Mouse (Mus musculus) midbrain, embryonic 10.5 days (tissue): ENCODE measurements at regions not wholly inside any gene's neighbourhood (a gene's known extent, or its start where the extent isn't known, plus 50 kb on each side); places are given as distances from the start of the nearest gene placed in this dataset.

Experiments
- DNase-seq: peaks from one replicate; pipeline ENCODE4 v3.0.0-alpha.2; 2017; ENCODE audit warnings: low spot score
- H3K27ac ChIP-seq: fragments of 300-500 bp; sonication (generic); replicated peaks from 2 replicates; pipeline ENCODE4 v1.5.1; 2016; ENCODE audit warnings: mild to moderate bottlenecking
- H3K27me3 ChIP-seq: fragments of 300-500 bp; sonication (generic); 2 replicates; pipeline ENCODE4 v1.6.1; 2016; ENCODE audit warnings: low read depth, mild to moderate bottlenecking; ENCODE audit not compliant: poor library complexity, severe bottlenecking
- H3K36me3 ChIP-seq: fragments of 300-500 bp; sonication (generic); 2 replicates; pipeline ENCODE4 v1.6.1; 2016; ENCODE audit warnings: mild to moderate bottlenecking, moderate library complexity
- H3K4me1 ChIP-seq: fragments of 300-500 bp; sonication (generic); 2 replicates; pipeline ENCODE4 v1.6.1; 2016
- H3K4me3 ChIP-seq: fragments of 300-500 bp; sonication (generic); 2 replicates; pipeline ENCODE4 v1.5.1; 2016; ENCODE audit warnings: mild to moderate bottlenecking, moderate library complexity
- H3K9me3 ChIP-seq: fragments of 300-500 bp; sonication (generic); replicated peaks from 2 replicates; pipeline ENCODE4 v1.6.1; 2016; ENCODE audit warnings: mild to moderate bottlenecking
- WGBS: fragments of 180-500 bp; shearing (Covaris S2); methylation state at CpG from one replicate; pipeline ENCODE4 v1.1.7; 2016; 5-methylcytosine and 5-hydroxymethylcytosine counted together

DNA sequence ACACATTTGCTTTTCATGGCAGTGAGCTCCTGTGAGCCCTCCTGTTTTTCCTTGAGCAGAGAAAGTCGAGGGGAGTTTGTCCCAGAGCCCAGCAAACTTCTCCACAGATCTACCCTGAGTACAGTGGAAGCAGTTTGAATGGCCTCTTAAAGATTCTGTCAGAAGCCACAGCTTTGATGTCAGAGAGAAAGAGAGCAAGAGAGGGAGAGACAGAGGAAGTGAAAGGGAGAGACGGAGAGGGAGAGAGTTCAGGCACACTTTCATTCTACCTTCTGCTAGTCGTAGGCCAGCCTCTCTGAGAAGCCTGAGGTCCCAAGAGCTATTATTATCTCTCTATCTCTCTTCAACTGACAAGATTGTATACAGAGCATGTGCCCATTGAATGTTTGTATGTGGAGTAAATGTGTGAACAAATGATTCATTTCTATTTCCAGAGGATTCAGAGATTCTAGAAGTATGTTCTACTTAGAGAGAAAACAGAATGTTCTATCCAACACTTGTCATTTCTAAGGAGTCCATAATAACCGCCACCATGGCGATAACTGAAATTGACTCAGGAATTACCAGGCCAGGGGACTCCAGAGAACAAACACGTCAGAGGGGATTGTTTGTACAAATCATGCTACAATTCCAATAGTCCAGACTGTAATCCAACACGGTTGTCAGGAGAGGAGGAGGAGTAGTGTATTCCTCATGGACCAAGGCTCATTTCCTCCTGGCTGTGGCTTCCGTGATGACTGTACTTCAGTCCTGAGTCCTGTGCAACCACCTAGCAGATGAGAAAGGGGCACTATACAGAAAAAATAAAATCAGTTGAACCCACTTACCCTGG is 183.6 kb upstream of the Sesn3 start:
- whole genome bisulfite sequencing: 86% methylated on average over 8 of the region's 8 CpGs
- Histone ChIP-seq H3K27ac (no peak overlapping the region), H3K27me3 (no peaks in the 10 kb centered on the region), H3K9me3 (no peaks in the 10 kb centered on the region), H3K36me3 (no peaks in the 10 kb centered on the region), H3K4me1 (no peaks in the 10 kb centered on the region), H3K4me3 (no peak overlapping the region)
- DNase-seq: no peak

GRCm38 (mm10) chr9:14092996-14093442 is 181.8 kb upstream of the Sesn3 start:
- H3K4me3 ChIP-seq: no peak overlapping the region
- no peaks in the 10 kb centered on the region for H3K27me3 ChIP-seq
- H3K27ac ChIP-seq: no peak overlapping the region
- DNase-seq: no peak
- WGBS: 87% methylated on average over 2 of the region's 2 CpGs
- H3K9me3 ChIP-seq: no peaks in the 10 kb centered on the region
- H3K4me1 ChIP-seq: no peaks in the 10 kb centered on the region
- no peaks in the 10 kb centered on the region for H3K36me3 ChIP-seq

- H3K27me3 ChIP-seq: no peaks in the 10 kb centered on the region
- H3K4me1 ChIP-seq: no peaks in the 10 kb centered on the region
- no peaks in the 10 kb centered on the region for H3K36me3 ChIP-seq
- H3K4me3 ChIP-seq: no peak overlapping the region
- 76% methylated on average over 1 of the region's 1 CpGs for WGBS
- H3K9me3 ChIP-seq: no peaks in the 10 kb centered on the region
- H3K27ac ChIP-seq: no peak overlapping the region
- no peak for DNase-seq
Observed at GRCm38 (mm10) chr9:14103538-14103937, 171.3 kb upstream of the Sesn3 start.

- no peak overlapping the region for H3K27ac ChIP-seq
- 80% methylated on average over 2 of the region's 2 CpGs for WGBS
- H3K4me1 ChIP-seq: no peaks in the 10 kb centered on the region
- H3K9me3 ChIP-seq: no peaks in the 10 kb centered on the region
- no peak for DNase-seq
- no peaks in the 10 kb centered on the region for H3K36me3 ChIP-seq
- H3K27me3 ChIP-seq: no peaks in the 10 kb centered on the region
- H3K4me3 ChIP-seq: no peak overlapping the region
Observed at GRCm38 (mm10) chr9:14104921-14105320, 169.9 kb upstream of the Sesn3 start.

GRCm38 (mm10) chr9:14106371-14106770 is 168.5 kb upstream of the Sesn3 start:
- DNase-seq: no peak
- H3K36me3 ChIP-seq: no peaks in the 10 kb centered on the region
- H3K27ac ChIP-seq: no peak overlapping the region; the same call in none of the 2 replicates
- H3K4me3 ChIP-seq: no peak overlapping the region
- no peaks in the 10 kb centered on the region for H3K27me3 ChIP-seq
- H3K9me3 ChIP-seq: no peaks in the 10 kb centered on the region
- WGBS: 100% methylated on average over 1 of the region's 1 CpGs
- H3K4me1 ChIP-seq: peaks cover 3% of the 10 kb centered on the region

DNA sequence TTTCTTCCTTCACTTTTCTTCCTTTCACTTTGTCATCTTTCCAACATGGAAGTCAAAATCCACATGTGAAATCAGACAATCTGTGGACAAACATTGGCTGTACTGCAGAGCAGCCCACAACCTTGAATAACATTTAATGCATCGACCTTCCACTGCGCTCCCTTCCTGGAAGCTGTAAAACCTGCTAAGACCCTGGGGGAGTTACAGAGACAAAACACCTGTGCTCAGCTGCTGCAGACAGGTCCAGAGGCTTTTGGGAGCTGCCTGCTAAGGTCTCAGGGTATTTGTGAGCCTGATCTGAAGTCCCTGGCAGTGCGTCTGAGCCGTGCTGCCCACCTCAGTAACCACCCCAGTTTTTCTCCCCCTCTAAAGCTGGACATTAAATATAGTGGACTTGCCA is 166.1 kb upstream of the Sesn3 start:
- Histone ChIP-seq H3K4me3 (no peak overlapping the region), H3K27me3 (no peaks in the 10 kb centered on the region), H3K27ac (no peak overlapping the region), H3K9me3 (no peaks in the 10 kb centered on the region), H3K36me3 (no peaks in the 10 kb centered on the region), H3K4me1 (peaks cover 14% of the 10 kb centered on the region)
- DNase-seq: no peak
- WGBS: 92% methylated on average over 4 of the region's 4 CpGs

DNA sequence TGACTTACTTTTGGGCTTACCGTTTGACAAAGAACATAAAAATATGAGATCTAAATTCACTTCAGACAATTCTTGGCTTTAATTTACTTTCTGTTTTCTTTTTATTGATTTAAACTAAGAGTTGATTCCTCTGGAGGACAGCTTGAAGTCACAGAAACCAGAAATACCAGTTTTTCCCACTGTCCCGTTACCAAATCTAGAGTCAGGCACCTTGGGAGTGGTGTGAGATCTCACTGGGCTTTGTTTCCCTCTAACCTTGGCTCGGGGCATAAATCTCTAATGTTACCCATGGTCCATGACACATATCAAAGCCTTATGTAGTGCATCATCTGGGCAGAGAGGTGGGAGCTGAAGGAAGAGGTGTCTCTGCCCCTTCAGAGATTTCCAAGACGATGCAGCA is 165.4 kb upstream of the Sesn3 start:
- Histone ChIP-seq H3K36me3 (no peaks in the 10 kb centered on the region), H3K27me3 (no peaks in the 10 kb centered on the region), H3K4me1 (peaks cover 14% of the 10 kb centered on the region), H3K4me3 (no peak overlapping the region), H3K9me3 (no peaks in the 10 kb centered on the region), H3K27ac (no peak overlapping the region)
- WGBS: 76% methylated on average over 4 of the region's 4 CpGs
- DNase-seq: no peak

- Histone ChIP-seq H3K9me3 (no peaks in the 10 kb centered on the region), H3K4me3 (no peak overlapping the region), H3K27ac (peak overlapping the region; percentile 4; the same call in 1 of the 2 replicates), H3K27me3 (no peaks in the 10 kb centered on the region), H3K36me3 (no peaks in the 10 kb centered on the region), H3K4me1 (peaks cover 14% of the 10 kb centered on the region)
- WGBS: 49% methylated on average over 2 of the region's 2 CpGs
- DNase-seq: no peak
Observed at GRCm38 (mm10) chr9:14111713-14112112, 163.2 kb upstream of the Sesn3 start.

DNA sequence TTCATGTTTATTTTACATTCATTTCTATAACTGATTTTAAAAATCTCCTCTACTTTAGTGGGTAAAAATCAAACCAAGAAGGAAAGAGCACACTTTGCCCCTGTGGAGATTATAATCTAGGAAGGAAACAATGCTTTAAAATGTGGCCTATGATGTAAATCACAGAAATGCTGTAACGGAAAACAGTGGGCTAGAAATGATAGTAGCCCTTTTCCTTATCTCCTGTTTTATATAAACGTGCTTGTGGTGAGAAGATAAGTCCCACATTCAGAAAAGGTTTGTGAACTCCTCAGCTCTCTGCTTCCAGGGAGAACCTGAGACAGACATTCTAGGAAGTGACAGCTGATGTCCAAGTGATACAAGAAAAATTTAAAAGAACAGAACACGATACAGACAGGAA is 159.3 kb upstream of the Sesn3 start:
- 89% methylated on average over 3 of the region's 3 CpGs for WGBS

DNA sequence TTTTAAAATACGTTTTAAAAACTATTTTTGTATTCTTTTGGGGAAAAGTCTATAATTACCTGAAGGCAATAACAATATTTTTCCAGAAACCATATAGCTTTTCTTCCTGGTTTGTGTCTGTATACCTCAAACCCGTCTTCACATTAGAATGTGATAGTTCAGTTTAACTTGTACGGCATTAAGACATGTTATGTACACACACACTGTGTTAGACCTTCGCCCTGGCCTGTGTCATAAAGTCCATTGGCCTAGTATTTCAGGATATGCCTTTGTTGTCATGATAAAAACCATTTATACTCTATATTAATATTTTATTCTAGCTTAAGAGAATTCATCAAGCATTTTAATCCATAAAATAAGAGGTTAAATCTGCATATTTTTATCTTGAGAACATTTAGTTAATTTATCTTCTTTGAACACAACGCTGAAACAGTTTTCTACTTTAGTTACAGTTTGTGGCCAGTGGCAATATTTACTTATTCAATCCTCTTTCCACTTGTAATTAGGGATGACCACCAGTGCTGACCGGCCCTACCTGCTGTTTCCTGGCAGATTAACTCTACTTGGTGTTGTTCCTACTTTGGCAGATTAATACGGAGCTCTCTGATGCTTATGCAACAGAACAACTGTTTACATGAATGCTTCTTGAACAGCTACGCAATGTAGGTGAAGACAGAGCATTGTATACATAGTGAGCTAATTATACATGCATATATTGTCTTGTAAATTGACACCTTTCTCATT is 158.6 kb upstream of the Sesn3 start:
- H3K9me3 ChIP-seq: no peaks in the 10 kb centered on the region
- H3K36me3 ChIP-seq: no peaks in the 10 kb centered on the region
- no peak overlapping the region for H3K4me3 ChIP-seq
- no peaks in the 10 kb centered on the region for H3K27me3 ChIP-seq
- WGBS: 82% methylated on average over 8 of the region's 8 CpGs
- H3K27ac ChIP-seq: no peak overlapping the region
- no peak for DNase-seq
- peaks cover 12% of the 10 kb centered on the region for H3K4me1 ChIP-seq

More for the DNA sequence above, 159.3 kb upstream of the Sesn3 start:
- Histone ChIP-seq H3K4me3 (no peak overlapping the region), H3K27me3 (no peaks in the 10 kb centered on the region), H3K4me1 (peaks cover 14% of the 10 kb centered on the region), H3K9me3 (no peaks in the 10 kb centered on the region), H3K36me3 (no peaks in the 10 kb centered on the region), H3K27ac (no peak overlapping the region)
- no peak for DNase-seq

DNA sequence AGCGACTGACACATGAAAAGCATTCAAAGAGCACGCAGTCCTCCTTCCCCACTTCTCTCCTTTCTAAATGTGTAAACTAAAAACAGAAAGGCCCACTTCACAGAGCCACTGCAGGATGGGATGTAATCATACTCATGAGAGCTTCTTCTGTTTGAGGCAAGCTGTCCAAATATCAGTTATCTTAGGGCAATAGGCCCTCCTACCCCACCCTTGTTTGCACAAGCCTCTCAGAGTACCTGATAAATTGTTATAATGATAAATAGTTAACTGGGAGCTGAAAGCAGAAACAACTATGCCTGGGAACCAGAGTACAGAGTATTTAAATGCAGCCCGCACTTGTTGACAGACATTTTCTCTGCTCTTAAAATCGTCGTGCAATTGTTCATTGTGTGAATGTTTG is 141.5 kb upstream of the Sesn3 start:
- no peaks in the 10 kb centered on the region for H3K4me1 ChIP-seq
- H3K27me3 ChIP-seq: no peaks in the 10 kb centered on the region
- no peak overlapping the region for H3K4me3 ChIP-seq
- 92% methylated on average over 5 of the region's 5 CpGs for WGBS
- 0 out of 2 replicates have a peak, but pooled peaks cover 3% of the 10 kb centered on the region for H3K9me3 ChIP-seq
- H3K36me3 ChIP-seq: no peaks in the 10 kb centered on the region
- H3K27ac ChIP-seq: no peak overlapping the region
- no peak for DNase-seq

GRCm38 (mm10) chr9:14134894-14135450 is 139.9 kb upstream of the Sesn3 start:
- 77% methylated on average over 6 of the region's 6 CpGs for WGBS
- no peak overlapping the region for H3K27ac ChIP-seq
- no peak for DNase-seq
- H3K4me3 ChIP-seq: no peak overlapping the region
- no peaks in the 10 kb centered on the region for H3K4me1 ChIP-seq
- no peaks in the 10 kb centered on the region for H3K36me3 ChIP-seq
- no peaks in the 10 kb centered on the region for H3K27me3 ChIP-seq
- 0 out of 2 replicates have a peak, but pooled peaks cover 3% of the 10 kb centered on the region for H3K9me3 ChIP-seq

DNA sequence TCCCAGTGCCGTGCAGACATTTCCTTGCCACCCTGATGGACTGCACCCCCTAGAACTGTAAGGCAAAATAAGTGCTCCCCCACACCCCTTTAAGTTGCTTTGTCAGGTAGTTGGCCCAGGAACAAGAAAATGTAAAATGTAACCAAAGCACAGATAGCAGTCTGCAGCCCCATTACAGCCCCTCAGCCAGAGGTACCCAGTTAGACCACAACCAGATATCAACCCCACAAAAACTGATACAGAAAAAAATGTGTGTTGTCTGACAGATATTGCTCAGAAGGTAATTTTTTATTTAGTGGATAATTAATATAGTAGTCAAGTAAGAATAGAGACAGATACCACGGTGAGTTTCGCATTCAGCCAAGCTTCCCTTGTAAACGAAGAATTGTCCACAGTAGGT is 133.5 kb upstream of the Sesn3 start:
- Histone ChIP-seq H3K36me3 (no peaks in the 10 kb centered on the region), H3K4me3 (no peak overlapping the region), H3K9me3 (no peaks in the 10 kb centered on the region), H3K4me1 (no peaks in the 10 kb centered on the region), H3K27ac (no peak overlapping the region), H3K27me3 (no peaks in the 10 kb centered on the region)
- DNase-seq: no peak
- 92% methylated on average over 4 of the region's 4 CpGs for WGBS
